Mouse (Mus musculus) intestine, embryonic 15.5 days (tissue): ENCODE data around the gene Trpm3. TPM values are rescaled to one million over a fixed set of nuclear protein-coding genes. Genes with fewer than 3 reads are reported as not detected.
"Not testable (repeated sequence)": the region's sequence is repeated elsewhere in the genome, so short reads cannot be mapped to it uniquely, and the experiment has no call there.

Experiments
- ATAC-seq: fragments of 200-750 bp; cut with Nextera tagmentation; 2 replicates; pipeline ENCODE4 v1.8.0; 2017; ENCODE audit warnings: moderate TSS enrichment, moderate library complexity
- H3K27ac ChIP-seq: fragments of 300-500 bp; sonication (generic); 2 replicates; pipeline ENCODE4 v1.5.1; 2015; ENCODE audit warnings: mild to moderate bottlenecking, inconsistent platforms
- H3K27me3 ChIP-seq: fragments of 300-500 bp; sonication (generic); replicated peaks from 2 replicates; pipeline ENCODE4 v1.6.1; 2015; ENCODE audit warnings: inconsistent platforms
- H3K36me3 ChIP-seq: fragments of 300-500 bp; sonication (generic); 2 replicates; pipeline ENCODE4 v1.6.1; 2015; ENCODE audit warnings: inconsistent platforms
- H3K4me1 ChIP-seq: fragments of 300-500 bp; sonication (generic); replicated peaks from 2 replicates; pipeline ENCODE4 v1.6.1; 2015; ENCODE audit warnings: inconsistent platforms
- H3K4me2 ChIP-seq: fragments of 300-500 bp; sonication (generic); replicated peaks from 2 replicates; pipeline ENCODE4 v1.6.1; 2015; ENCODE audit warnings: mild to moderate bottlenecking, inconsistent platforms
- H3K4me3 ChIP-seq: fragments of 300-500 bp; sonication (generic); replicated peaks from 2 replicates; pipeline ENCODE4 v1.5.1; 2015; ENCODE audit warnings: inconsistent platforms
- H3K9ac ChIP-seq: fragments of 300-500 bp; sonication (generic); 2 replicates; pipeline ENCODE4 v1.6.1; 2015; ENCODE audit warnings: inconsistent platforms
- H3K9me3 ChIP-seq: fragments of 300-500 bp; sonication (generic); 2 replicates; pipeline ENCODE4 v1.6.1; 2016; ENCODE audit warnings: inconsistent platforms
- WGBS: fragments of 180-500 bp; shearing (Covaris S2); methylation state at CpG from one replicate; pipeline ENCODE4 v1.1.7; 2015; 5-methylcytosine and 5-hydroxymethylcytosine counted together
- polyA plus RNA-seq: library from polyadenylated mRNA; unstranded; fragments of >200 nt; fragmentation: Nextera tagmentation; extraction: Ambion mirVana; gene quantifications from 2 replicates; pipeline ENCODE4 v1.2.1, GENCODE M21; 2015

Gene Trpm3
- polyA plus RNA-seq, 1 experiment from 2014 or later = 0.26 TPM

- ATAC-seq = no peak
- Histone ChIP-seq H3K4me3 (no peak overlapping the region), H3K36me3 (no peaks in the 10 kb centered on the region), H3K4me2 (no peak overlapping the region), H3K9me3 (no peaks in the 10 kb centered on the region), H3K4me1 (no peaks in the 10 kb centered on the region), H3K27me3 (no peaks in the 10 kb centered on the region), H3K27ac (no peak overlapping the region), H3K9ac (no peak overlapping the region)
- WGBS = 88% methylated on average over 7 of the region's 7 CpGs
Observed at GRCm38 (mm10) chr19:23005851-23006250, 867.0 kb downstream of the Trpm3 start.

- H3K36me3 ChIP-seq = no peaks in the 10 kb centered on the region
- WGBS = 71% methylated on average over 11 of the region's 11 CpGs
- no peak for ATAC-seq
Observed at GRCm38 (mm10) chr19:23006517-23007273, 867.8 kb downstream of the Trpm3 start.

GRCm38 (mm10) chr19:23013695-23014094 is 874.8 kb downstream of the Trpm3 start:
- ATAC-seq = no peak
- no CpG with 5 or more reads among the region's 2 CpGs for WGBS
- Histone ChIP-seq H3K4me1 (no peaks in the 10 kb centered on the region), H3K9me3 (no peaks in the 10 kb centered on the region), H3K4me2 (no peak overlapping the region), H3K9ac (no peak overlapping the region), H3K27me3 (no peaks in the 10 kb centered on the region), H3K4me3 (no peak overlapping the region), H3K36me3 (no peaks in the 10 kb centered on the region), H3K27ac (no peak overlapping the region)

More at GRCm38 (mm10) chr19:23006517-23007273, 867.8 kb downstream of the Trpm3 start:
- no peak overlapping the region for H3K9ac ChIP-seq
- no peak overlapping the region for H3K27ac ChIP-seq
- H3K4me1 ChIP-seq = no peaks in the 10 kb centered on the region
- H3K9me3 ChIP-seq = no peaks in the 10 kb centered on the region
- no peak overlapping the region for H3K4me2 ChIP-seq
- H3K27me3 ChIP-seq = no peaks in the 10 kb centered on the region
- no peak overlapping the region for H3K4me3 ChIP-seq

GRCm38 (mm10) chr19:23015516-23015915 is 876.7 kb downstream of the Trpm3 start:
- no peak overlapping the region for H3K27ac ChIP-seq

GRCm38 (mm10) chr19:23018186-23018727 is 879.4 kb downstream of the Trpm3 start:
- 85% methylated on average over 2 of the region's 2 CpGs for WGBS
- H3K4me3 ChIP-seq = no peak overlapping the region

More at GRCm38 (mm10) chr19:23015516-23015915, 876.7 kb downstream of the Trpm3 start:
- Histone ChIP-seq H3K4me2 (no peak overlapping the region), H3K4me3 (no peak overlapping the region), H3K4me1 (no peaks in the 10 kb centered on the region), H3K27me3 (no peaks in the 10 kb centered on the region), H3K9me3 (no peaks in the 10 kb centered on the region), H3K36me3 (no peaks in the 10 kb centered on the region), H3K9ac (no peak overlapping the region)
- WGBS = 55% methylated on average over 3 of the region's 3 CpGs
- ATAC-seq = no peak

GRCm38 (mm10) chr19:23022902-23023301 is 884.1 kb downstream of the Trpm3 start:
- Histone ChIP-seq H3K4me2 (no peak overlapping the region), H3K9me3 (no peaks in the 10 kb centered on the region), H3K27me3 (no peaks in the 10 kb centered on the region), H3K4me3 (no peak overlapping the region), H3K36me3 (no peaks in the 10 kb centered on the region), H3K27ac (no peak overlapping the region), H3K4me1 (no peaks in the 10 kb centered on the region), H3K9ac (no peak overlapping the region)
- 93% methylated on average over 6 of the region's 6 CpGs for WGBS
- ATAC-seq = no peak

More at GRCm38 (mm10) chr19:23018186-23018727, 879.4 kb downstream of the Trpm3 start:
- ATAC-seq = no peak
- H3K4me1 ChIP-seq = no peaks in the 10 kb centered on the region
- H3K27ac ChIP-seq = no peak overlapping the region
- H3K9ac ChIP-seq = no peak overlapping the region
- H3K9me3 ChIP-seq = no peaks in the 10 kb centered on the region
- H3K27me3 ChIP-seq = no peaks in the 10 kb centered on the region
- no peaks in the 10 kb centered on the region for H3K36me3 ChIP-seq
- no peak overlapping the region for H3K4me2 ChIP-seq

GRCm38 (mm10) chr19:23023316-23023960 is 884.6 kb downstream of the Trpm3 start:
- no peak overlapping the region for H3K9ac ChIP-seq
- H3K36me3 ChIP-seq = no peaks in the 10 kb centered on the region
- H3K27ac ChIP-seq = no peak overlapping the region
- no peaks in the 10 kb centered on the region for H3K4me1 ChIP-seq
- WGBS = 85% methylated on average over 7 of the region's 7 CpGs
- H3K4me3 ChIP-seq = no peak overlapping the region
- ATAC-seq = no peak
- no peak overlapping the region for H3K4me2 ChIP-seq
- no peaks in the 10 kb centered on the region for H3K27me3 ChIP-seq
- no peaks in the 10 kb centered on the region for H3K9me3 ChIP-seq

GRCm38 (mm10) chr19:23024821-23025220 is 886.0 kb downstream of the Trpm3 start:
- H3K27me3 ChIP-seq = no peaks in the 10 kb centered on the region
- ATAC-seq = no peak
- H3K4me1 ChIP-seq = no peaks in the 10 kb centered on the region
- no peak overlapping the region for H3K27ac ChIP-seq
- no peaks in the 10 kb centered on the region for H3K9me3 ChIP-seq
- no peak overlapping the region for H3K9ac ChIP-seq
- no peak overlapping the region for H3K4me2 ChIP-seq
- no peaks in the 10 kb centered on the region for H3K36me3 ChIP-seq
- 64% methylated on average over 4 of the region's 4 CpGs for WGBS
- no peak overlapping the region for H3K4me3 ChIP-seq

GRCm38 (mm10) chr19:23026427-23026826 is 887.6 kb downstream of the Trpm3 start:
- H3K27me3 ChIP-seq = no peaks in the 10 kb centered on the region
- no peaks in the 10 kb centered on the region for H3K9me3 ChIP-seq
- no peaks in the 10 kb centered on the region for H3K4me1 ChIP-seq
- no peak overlapping the region for H3K27ac ChIP-seq
- H3K4me3 ChIP-seq = no peak overlapping the region
- ATAC-seq = no peak
- 72% methylated on average over 7 of the region's 7 CpGs for WGBS
- no peaks in the 10 kb centered on the region for H3K36me3 ChIP-seq
- no peak overlapping the region for H3K9ac ChIP-seq
- no peak overlapping the region for H3K4me2 ChIP-seq

- Histone ChIP-seq H3K36me3 (no peaks in the 10 kb centered on the region), H3K4me1 (no peaks in the 10 kb centered on the region), H3K9me3 (no peaks in the 10 kb centered on the region), H3K27me3 (no peaks in the 10 kb centered on the region), H3K9ac (no peak overlapping the region), H3K4me2 (no peak overlapping the region), H3K27ac (no peak overlapping the region), H3K4me3 (no peak overlapping the region)
- WGBS = 76% methylated on average over 5 of the region's 5 CpGs
- ATAC-seq = no peak
Observed at GRCm38 (mm10) chr19:23028283-23028682, 889.4 kb downstream of the Trpm3 start.

- not testable (repeated sequence) for H3K4me1 ChIP-seq, H3K36me3 ChIP-seq, H3K4me2 ChIP-seq, H3K27ac ChIP-seq, H3K9ac ChIP-seq, H3K9me3 ChIP-seq, ATAC-seq, H3K4me3 ChIP-seq, H3K27me3 ChIP-seq
- WGBS = 60% methylated on average over 1 of the region's 1 CpGs
Observed at GRCm38 (mm10) chr19:23033343-23033742, 894.5 kb downstream of the Trpm3 start.

GRCm38 (mm10) chr19:23034117-23034516 is 895.3 kb downstream of the Trpm3 start:
- Histone ChIP-seq H3K27me3 (no peaks in the 10 kb centered on the region), H3K4me3 (no peak overlapping the region), H3K27ac (no peak overlapping the region), H3K9me3 (no peaks in the 10 kb centered on the region), H3K9ac (no peak overlapping the region), H3K36me3 (no peaks in the 10 kb centered on the region), H3K4me1 (0 out of 2 replicates have a peak, but pooled peaks cover 3% of the 10 kb centered on the region), H3K4me2 (no peak overlapping the region)
- 73% methylated on average over 5 of the region's 5 CpGs for WGBS
- ATAC-seq = no peak
